Mouse (Mus musculus) macrophage (primary cell): ENCODE results near the gene Traf3. TPM values are rescaled to one million over a fixed set of nuclear protein-coding genes. Genes with fewer than 3 reads are reported as not detected.

ENCODE experiments used
- H3K27ac ChIP-seq: fragments of 350-480 bp; formaldehyde crosslinking; 2 replicates; pipeline ENCODE4 v1.9.0; 2021
- H3K36me3 ChIP-seq: fragments of 350-480 bp; formaldehyde crosslinking; 2 replicates; pipeline ENCODE4 v1.9.0; 2021; ENCODE audit errors: inconsistent target
- H3K4me3 ChIP-seq: fragments of 350-480 bp; formaldehyde crosslinking; 2 replicates; pipeline ENCODE4 v1.9.0; 2021; ENCODE audit errors: inconsistent target
- H3K79me2 ChIP-seq: fragments of 350-480 bp; formaldehyde crosslinking; 2 replicates; pipeline ENCODE4 v1.9.0; 2021; ENCODE audit errors: inconsistent target
- WGBS: methylation state at CpG from one replicate; pipeline ENCODE4 v1.1.7; 2026; ENCODE audit warnings: inconsistent platforms; ENCODE audit not compliant: missing documents; 5-methylcytosine and 5-hydroxymethylcytosine counted together
- polyA plus RNA-seq: library from polyadenylated mRNA; stranded (reverse); fragments of 250-400 nt; gene quantifications from 3 replicates; pipeline ENCODE4 v1.2.4, GENCODE M21; 2018; ENCODE audit warnings: inconsistent platforms

Traf3 gene
- polyA plus RNA-seq, 1 experiment from 2014 or later, result 9.0 TPM

- Histone ChIP-seq H3K4me3 (no peak overlapping the region), H3K27ac (no peak overlapping the region), H3K79me2 (no peaks in the 10 kb centered on the region), H3K36me3 (peaks cover 92% of the 10 kb centered on the region)
- 98% methylated on average over 7 of the region's 7 CpGs for WGBS
Observed at GRCm38 (mm10) chr12:111314273-111314672, 148.1 kb downstream of the Traf3 start.

Other genes starting within 250 kb of the Traf3 start
- 0.77 to 4.1 TPM (median 2.4 TPM) in 3 replicates for gene Ankrd9, start 187.3 kb upstream of the Traf3 start, polyA plus RNA-seq
- gene Rcor1, start 127.0 kb upstream of the Traf3 start, polyA plus RNA-seq, result 22.6 to 25.5 TPM (median 23.9 TPM) in 3 replicates
- gene 4930595D18Rik, start 18.1 kb downstream of the Traf3 start, polyA plus RNA-seq, result not detected in 3 replicates
- gene Amn, start 104.7 kb downstream of the Traf3 start, polyA plus RNA-seq, result not detected in 3 replicates
- gene Cdc42bpb, start 211.3 kb downstream of the Traf3 start, polyA plus RNA-seq, result 42.2 to 86.3 TPM (median 42.7 TPM) in 3 replicates
- not detected in 3 replicates for gene Lbhd2, start 240.4 kb downstream of the Traf3 start, polyA plus RNA-seq